In the genomic region with DNA sequence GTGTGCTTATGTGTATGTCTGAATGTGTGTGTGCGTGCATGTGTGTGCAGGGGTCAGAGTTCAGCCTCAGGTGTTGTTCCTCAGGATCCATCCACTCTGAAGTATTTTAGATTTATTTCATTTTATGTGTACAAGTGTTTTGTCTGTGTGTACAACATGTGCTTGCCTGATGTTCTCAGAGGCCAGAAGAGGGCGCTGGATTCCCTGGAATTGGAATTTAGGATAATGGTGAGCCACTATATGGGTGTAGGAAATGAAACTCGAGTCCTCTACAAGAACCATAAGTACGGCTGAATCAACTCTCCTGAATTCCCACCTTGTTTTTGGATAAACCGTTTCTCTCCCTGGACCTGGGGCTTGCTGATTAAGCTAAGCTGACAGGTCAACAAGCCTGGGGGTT, we compare ENCODE assay signal across 12 mouse cellular contexts.
A peak's percentile ranks its signal among the peaks of the same experiment; 100 is the strongest.
DNase-seq lines count a peak whose midpoint lies in the region; ATAC-seq and TF ChIP-seq lines count a peak whose summit lies in the region.
"Had no signal": no experiment of that assay in that cellular context is flagged by ENCODE, and none has a peak within 500 bp of the region (broad histone marks: within the 10 kb centered on the region; RNA-seq: fewer than 3 reads in every experiment).

No protein-coding gene starts in this region.

- H3K9ac ChIP-seq in heart, adult 2 months (ENCODE audit: low read depth, low read length), result no peak overlapping the region
- no peak overlapping the region for H3K9ac ChIP-seq in midbrain, embryonic 14.5 days (replicated peaks; ENCODE audit: low read length)
- H3K9ac ChIP-seq in midbrain, embryonic 16.5 days (ENCODE audit: low read depth, low read length), result no peak overlapping the region
- H3K9ac ChIP-seq: intestine, embryonic 15.5 days; lung, embryonic 15.5 days; neural tube, embryonic 13.5 days had no signal

- no peaks in the 10 kb centered on the region for H3K4me1 ChIP-seq in heart, adult 2 months (ENCODE audit: control insufficient read depth, insufficient read depth, low read length)
- H3K4me1 ChIP-seq in midbrain, embryonic 14.5 days (ENCODE audit: control insufficient read depth, insufficient read depth, low read length), result no peaks in the 10 kb centered on the region
- no peaks in the 10 kb centered on the region for H3K4me1 ChIP-seq in midbrain, embryonic 16.5 days (ENCODE audit: control insufficient read depth, insufficient read depth, low read length)
- H3K4me1 ChIP-seq: intestine, embryonic 15.5 days; lung, embryonic 15.5 days; neural tube, embryonic 13.5 days had no signal

- intact Hi-C loops in heart, adult 2 months (cut with DNase I), result no loop called here
- intact Hi-C loops in heart, postnatal 25 days (cut with DNase I), result no loop called here

- TF ChIP-seq POLR2A in heart, adult 2 months (IDR thresholded peaks at IDR 0.05; ENCODE audit: insufficient read depth, low read depth, low read length), result no peak

- TF ChIP-seq CTCF in heart, adult 2 months (IDR thresholded peaks at IDR 0.05), result peak; percentile 42

- no peaks in the 10 kb centered on the region for H3K79me2 ChIP-seq in heart, adult 2 months (replicated peaks; ENCODE audit: control insufficient read depth, insufficient read depth, low read length)

- DNase-seq in heart, adult 2 months, result no peak
- DNase-seq in heart, postnatal 25 days (ENCODE audit: low spot score), result no peak
- peak; percentile 21 for DNase-seq in midbrain, embryonic 14.5 days
- DNase-seq in embryo, embryonic 11.5 days (ENCODE audit: low read depth, low spot score), result peak; percentile 20
- DNase-seq in thymus, postnatal 25 days, result peak; percentile 33
- DNase-seq in T-cell, adult 2 months (ENCODE audit: low spot score), result no peak
- DNase-seq in ovary, postnatal 36 days (ENCODE audit: low spot score), result no peak
- DNase-seq: gastrocnemius, postnatal 14 days had no signal

- no peak overlapping the region for H3K4me2 ChIP-seq in midbrain, embryonic 14.5 days (ENCODE audit: low read length)
- H3K4me2 ChIP-seq in midbrain, embryonic 16.5 days (ENCODE audit: low read length), result no peak overlapping the region
- H3K4me2 ChIP-seq: intestine, embryonic 15.5 days; lung, embryonic 15.5 days; neural tube, embryonic 13.5 days had no signal

- TF ChIP-seq EP300 in heart, adult 2 months (IDR thresholded peaks at IDR 0.05; ENCODE audit: insufficient read depth, low read depth, low read length), result no peak

- H3K27ac ChIP-seq in heart, adult 2 months, result no peak overlapping the region
- H3K27ac ChIP-seq in midbrain, embryonic 14.5 days (replicated peaks; ENCODE audit: low read depth, low read length), result no peak overlapping the region
- no peak overlapping the region for H3K27ac ChIP-seq in midbrain, embryonic 16.5 days (ENCODE audit: low read length)
- H3K27ac ChIP-seq: intestine, embryonic 15.5 days; lung, embryonic 15.5 days; neural tube, embryonic 13.5 days had no signal

- H3K27me3 ChIP-seq in heart, adult 2 months (ENCODE audit: control insufficient read depth, insufficient read depth, low read length), result no peaks in the 10 kb centered on the region
- no peaks in the 10 kb centered on the region for H3K27me3 ChIP-seq in midbrain, embryonic 14.5 days (ENCODE audit: control insufficient read depth, insufficient read depth, low read length)
- H3K27me3 ChIP-seq in midbrain, embryonic 16.5 days (ENCODE audit: control insufficient read depth, insufficient read depth, low read depth, low read length), result no peaks in the 10 kb centered on the region
- H3K27me3 ChIP-seq: intestine, embryonic 15.5 days; lung, embryonic 15.5 days; neural tube, embryonic 13.5 days had no signal

- ATAC-seq in midbrain, embryonic 14.5 days (ENCODE audit: low FRiP score, low TSS enrichment), result no peak
- no peak for ATAC-seq in midbrain, embryonic 16.5 days
- ATAC-seq: intestine, embryonic 15.5 days had no signal

- H3K36me3 ChIP-seq in heart, adult 2 months (ENCODE audit: control insufficient read depth, insufficient read depth, low read length), result no peaks in the 10 kb centered on the region
- no peaks in the 10 kb centered on the region for H3K36me3 ChIP-seq in midbrain, embryonic 14.5 days (ENCODE audit: control insufficient read depth, insufficient read depth, low read length)
- H3K36me3 ChIP-seq in midbrain, embryonic 16.5 days (ENCODE audit: control insufficient read depth, insufficient read depth, low read length), result no peaks in the 10 kb centered on the region
- H3K36me3 ChIP-seq: intestine, embryonic 15.5 days; lung, embryonic 15.5 days; neural tube, embryonic 13.5 days had no signal

- 66% methylated on average over 5 of the region's 5 CpGs for WGBS in heart, adult 2 months
- WGBS in midbrain, embryonic 14.5 days, result 66% methylated on average over 5 of the region's 5 CpGs
- 69% methylated on average over 5 of the region's 5 CpGs for WGBS in midbrain, embryonic 16.5 days

- no peaks in the 10 kb centered on the region for H3K9me3 ChIP-seq in midbrain, embryonic 14.5 days (ENCODE audit: control insufficient read depth, low read length)
- H3K9me3 ChIP-seq in midbrain, embryonic 16.5 days (replicated peaks; ENCODE audit: control insufficient read depth, low read length, poor library complexity, severe bottlenecking), result no peaks in the 10 kb centered on the region
- H3K9me3 ChIP-seq: intestine, embryonic 15.5 days; lung, embryonic 15.5 days had no signal

- no peak overlapping the region for H3K4me3 ChIP-seq in heart, adult 2 months
- no peak overlapping the region for H3K4me3 ChIP-seq in midbrain, embryonic 14.5 days (replicated peaks; ENCODE audit: low read depth, low read length)
- no peak overlapping the region for H3K4me3 ChIP-seq in midbrain, embryonic 16.5 days (ENCODE audit: low read depth, low read length)
- H3K4me3 ChIP-seq: intestine, embryonic 15.5 days; lung, embryonic 15.5 days; neural tube, embryonic 13.5 days had no signal

Comparison
In these comparisons a context has a peak if more than half of its experiments do, and no peak if none do; other contexts are left out.
1. DNase-seq: peak in midbrain, embryonic 14.5 days (single experiment), embryo, embryonic 11.5 days (single experiment) and thymus, postnatal 25 days (single experiment); none in heart, adult 2 months (0 of 2), heart, postnatal 25 days (single experiment), T-cell, adult 2 months (single experiment) and ovary, postnatal 36 days (single experiment).